Mouse (Mus musculus): Measurements from ENCODE around the gene Sec23a.
"Not testable (repeated sequence)": the region's sequence is repeated elsewhere in the genome, so short reads cannot be mapped to it uniquely, and the experiment has no call there.

The Sec23a gene

GRCm38 (mm10) chr12:58985766-58986165 is 26.1 kb downstream of the Sec23a start:
- no peak for DNase-seq (ENCODE audit: low spot score)

DNA sequence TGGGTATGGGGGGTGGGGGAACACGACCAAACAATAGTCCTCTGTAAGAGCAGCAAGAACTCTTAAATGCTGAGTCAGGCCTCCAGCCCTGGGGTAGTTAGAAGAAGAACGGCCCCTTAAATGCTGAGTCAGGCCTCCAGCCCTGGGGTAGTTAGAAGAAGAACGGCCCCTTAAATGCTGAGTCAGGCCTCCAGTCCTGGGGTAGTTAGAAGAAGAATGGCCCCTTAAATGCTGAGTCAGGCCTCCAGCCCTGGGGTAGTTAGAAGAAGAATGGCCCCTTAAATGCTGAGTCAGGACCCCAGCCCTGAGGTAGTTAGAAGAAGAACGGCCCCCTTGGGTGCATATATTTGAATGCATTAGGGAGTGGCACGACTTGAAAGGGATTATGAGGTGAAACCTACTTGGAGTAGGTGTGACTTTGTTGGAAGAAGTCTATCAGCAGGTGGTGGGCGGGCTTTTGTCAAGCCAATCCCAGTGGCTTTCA is 30.6 kb downstream of the Sec23a start:
- not testable (repeated sequence) for DNase-seq (ENCODE audit: low spot score)

DNA sequence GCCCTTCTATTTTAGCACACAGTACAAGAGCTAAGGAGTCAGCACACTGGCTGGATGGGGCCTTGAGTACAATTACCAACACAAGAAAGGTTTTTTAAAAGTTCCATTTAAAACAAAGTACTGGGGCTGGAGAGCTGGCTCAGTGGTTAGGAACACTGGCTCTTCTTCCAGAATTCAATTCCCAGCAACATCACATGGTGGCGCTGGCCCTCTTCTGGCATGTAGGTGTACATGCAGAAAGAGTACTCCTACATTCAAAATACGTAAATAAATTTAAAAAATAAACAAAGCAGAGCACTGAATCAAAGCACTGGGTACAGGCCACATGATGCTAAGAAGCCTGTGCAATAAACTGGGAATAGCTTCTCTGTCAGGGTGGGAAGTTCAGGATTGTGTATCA is 34.9 kb downstream of the Sec23a start:
- DNase-seq (ENCODE audit: low spot score) = no peak

DNA sequence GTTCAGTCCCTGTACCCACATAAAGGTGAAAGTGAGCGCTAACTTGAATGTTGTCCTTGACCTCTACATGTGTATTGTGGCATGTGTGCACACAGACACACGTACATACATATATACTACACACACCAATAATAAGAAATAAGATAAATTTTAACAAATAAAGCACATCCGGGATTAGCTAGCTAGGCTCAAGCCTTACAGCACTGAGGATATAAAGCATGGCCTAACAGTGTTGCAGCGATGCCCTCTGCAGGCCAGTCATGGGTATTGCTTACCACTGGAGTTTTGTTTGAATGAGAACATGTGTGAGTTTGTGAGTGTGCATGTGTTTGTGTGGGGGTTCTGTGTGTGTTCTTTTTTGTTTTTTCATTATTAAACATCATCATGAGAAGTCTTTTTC is 47.2 kb downstream of the Sec23a start:
- DNase-seq (ENCODE audit: low spot score) = peak; percentile 46

DNA sequence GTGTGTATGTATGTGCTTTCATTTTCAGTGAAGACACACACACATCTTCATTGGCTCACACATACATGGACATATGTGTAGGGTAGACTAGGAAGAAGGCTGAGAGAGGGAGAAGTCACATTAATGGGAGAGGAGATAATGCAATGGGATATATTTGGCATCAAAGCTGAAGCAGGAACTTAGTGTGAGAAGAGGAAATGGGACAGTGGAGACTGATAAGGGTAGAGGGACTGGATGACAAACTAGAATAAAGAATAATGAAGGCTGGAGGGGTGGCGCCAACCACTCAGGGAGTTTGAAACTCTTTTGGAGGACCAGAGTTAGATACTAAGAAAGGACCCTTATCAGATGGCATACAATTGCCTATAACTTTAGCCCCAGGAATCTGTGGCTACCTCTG is 51.0 kb downstream of the Sec23a start:
- no peak for DNase-seq (ENCODE audit: low spot score)

DNA sequence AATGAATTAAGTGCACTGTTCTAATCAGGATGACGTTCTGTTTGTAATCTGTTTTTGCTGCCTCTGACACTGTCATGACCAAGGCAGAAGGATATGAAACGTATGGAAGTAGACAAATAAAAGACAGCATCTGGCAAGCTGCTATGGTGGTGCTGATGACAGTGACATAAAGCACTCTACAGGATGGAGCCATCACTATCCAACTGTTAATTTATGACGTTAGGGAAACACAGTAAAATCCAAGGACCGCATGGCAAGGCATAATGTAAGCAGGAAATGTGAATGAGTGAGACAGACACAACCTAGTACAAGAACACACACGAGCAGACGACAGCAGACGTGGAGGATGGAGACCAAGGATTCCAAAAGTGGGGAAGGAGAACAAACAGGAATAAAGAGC is 55.2 kb downstream of the Sec23a start:
- no peak for DNase-seq (ENCODE audit: low spot score)

GRCm38 (mm10) chr12:58956162-58956561 is 55.7 kb downstream of the Sec23a start:
- no peak for DNase-seq (ENCODE audit: low spot score)

- no peak for DNase-seq (ENCODE audit: low spot score)
These were observed 63.9 kb downstream of the Sec23a start for GRCm38 (mm10) chr12:58947879-58948278.

DNA sequence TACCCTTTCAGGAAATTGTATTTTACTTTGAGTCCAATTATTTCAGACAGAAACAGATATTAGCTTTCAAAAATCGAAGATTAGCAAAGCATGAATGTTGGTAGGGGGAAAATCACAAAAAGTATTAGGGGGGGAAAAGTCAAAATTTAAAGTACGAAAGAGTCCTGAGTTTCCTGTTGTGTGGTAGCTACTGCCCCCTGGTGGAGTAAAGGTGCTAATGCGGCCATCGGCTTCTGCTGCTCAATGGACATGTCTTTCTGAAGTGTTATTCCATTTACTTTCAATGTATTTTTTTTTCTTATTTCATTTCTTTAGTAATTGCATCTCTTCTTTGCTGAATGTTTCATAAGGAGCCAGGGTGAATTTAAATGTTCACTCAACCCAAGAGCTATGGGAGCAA is 64.6 kb downstream of the Sec23a start:
- peak; percentile 65 for DNase-seq (ENCODE audit: low spot score)

GRCm38 (mm10) chr12:58942544-58942943 is 69.3 kb downstream of the Sec23a start:
- DNase-seq (ENCODE audit: low spot score) = no peak

GRCm38 (mm10) chr12:58934580-58934979 is 77.2 kb downstream of the Sec23a start:
- no peak for DNase-seq (ENCODE audit: low spot score)

DNA sequence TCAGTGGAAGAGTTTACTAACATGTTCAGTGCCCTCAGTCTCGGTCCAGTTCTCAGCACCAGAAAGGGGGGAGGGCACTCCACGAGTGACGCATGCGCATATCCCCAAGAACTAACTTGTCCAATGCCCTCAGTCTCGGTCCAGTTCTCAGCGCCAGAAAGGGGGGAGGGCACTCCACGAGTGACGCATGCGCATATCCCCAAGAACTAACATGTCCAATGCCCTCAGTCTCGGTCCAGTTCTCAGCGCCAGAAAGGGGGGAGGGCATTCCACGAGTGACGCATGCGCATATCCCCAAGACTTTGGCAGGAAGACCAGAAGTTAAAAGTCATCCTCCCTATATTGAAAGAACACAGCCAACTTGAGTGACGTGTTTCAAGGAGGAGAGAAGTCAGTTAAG is 86.8 kb downstream of the Sec23a start:
- no peak for DNase-seq (ENCODE audit: low spot score)

- DNase-seq (ENCODE audit: low spot score) = peak; percentile 19
These were observed 87.8 kb downstream of the Sec23a start for GRCm38 (mm10) chr12:58924025-58924424.

DNA sequence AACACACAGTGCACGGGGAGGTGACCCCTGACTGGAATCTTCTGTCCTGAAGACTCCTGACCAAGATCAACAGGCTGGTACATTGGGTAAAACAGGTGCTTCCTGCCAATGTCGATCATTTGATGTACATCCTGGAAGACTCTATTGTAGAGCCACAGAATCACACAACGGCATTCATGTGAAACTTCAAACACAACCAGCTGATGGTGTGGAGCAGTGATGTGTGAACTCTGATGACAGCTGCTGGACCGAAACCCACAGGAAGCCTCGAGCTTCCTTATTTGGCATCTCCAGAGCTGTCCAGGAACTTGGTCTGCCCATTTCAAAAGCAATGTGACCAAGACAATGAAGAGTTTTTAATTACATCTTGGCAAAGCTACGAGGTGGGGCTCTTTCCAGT is 91.0 kb downstream of the Sec23a start:
- no peak for DNase-seq (ENCODE audit: low spot score)

DNA sequence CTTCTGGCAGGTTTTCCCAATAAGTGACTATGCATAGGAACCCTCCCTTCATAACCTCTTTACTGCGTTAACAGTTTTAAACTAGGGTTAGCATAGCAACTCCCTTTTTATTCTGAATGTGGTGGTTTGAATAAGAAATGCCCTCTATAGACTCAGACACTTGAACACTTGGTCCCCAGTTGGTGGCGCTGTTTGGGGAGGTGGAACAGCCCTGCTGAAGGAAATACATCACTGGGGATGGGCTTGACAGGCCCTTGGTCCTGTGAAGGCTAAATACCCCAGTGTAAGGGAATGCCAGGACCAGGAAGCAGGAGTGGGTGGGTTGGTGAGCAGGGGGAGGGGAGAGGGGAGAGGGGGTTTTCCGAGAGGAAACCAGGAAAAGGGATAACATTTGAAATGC is 92.3 kb downstream of the Sec23a start:
- DNase-seq (ENCODE audit: low spot score) = no peak

DNA sequence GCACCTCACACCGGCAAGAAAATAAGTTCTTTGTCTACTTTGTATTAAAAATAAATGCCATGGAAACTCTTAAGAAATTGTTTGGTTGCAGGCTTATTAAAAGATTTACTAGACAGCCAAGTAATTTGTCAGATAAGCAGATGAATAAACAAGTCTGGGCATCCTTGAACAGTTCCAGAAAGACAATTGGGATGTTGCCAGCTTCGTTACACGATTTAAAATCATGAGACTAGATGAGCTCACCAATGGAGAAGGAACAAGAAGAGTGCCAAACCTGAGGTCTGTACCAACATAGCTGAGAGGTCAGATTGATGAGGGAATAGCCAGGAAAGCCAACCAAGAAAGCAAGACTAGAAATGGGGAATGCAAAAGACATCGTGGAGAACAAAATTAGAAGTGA is 102.0 kb downstream of the Sec23a start:
- DNase-seq (ENCODE audit: low spot score) = no peak
